11 mouse cellular contexts compared by ENCODE assay signal in the genomic region with DNA sequence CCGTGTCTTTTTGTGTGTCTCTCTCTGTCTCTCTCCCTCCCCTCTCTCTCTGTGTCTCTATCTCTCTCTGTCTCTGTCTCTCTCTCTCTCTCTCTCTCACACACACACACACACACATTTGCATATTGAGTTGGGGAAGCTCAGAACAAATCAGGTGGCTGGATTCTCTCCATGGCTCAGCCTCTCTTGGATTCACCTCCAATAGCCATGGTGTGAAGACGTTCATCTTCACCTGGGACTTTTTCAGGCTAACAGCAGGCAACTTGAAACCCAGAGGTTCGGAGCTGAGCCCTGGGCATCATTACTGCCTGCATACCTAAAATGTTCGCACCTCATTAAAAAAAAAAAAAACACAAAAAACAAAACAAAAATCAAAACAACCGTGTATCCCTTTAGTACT. TPM values are rescaled to one million over a fixed set of nuclear protein-coding genes. Genes with fewer than 3 reads are reported as not detected.
A peak's percentile ranks its signal among the peaks of the same experiment; 100 is the strongest.
DNase-seq lines count a peak whose midpoint lies in the region; ATAC-seq lines count a peak whose summit lies in the region.
"Had no signal": no experiment of that assay in that cellular context is flagged by ENCODE, and none has a peak within 500 bp of the region (broad histone marks: within the 10 kb centered on the region; RNA-seq: fewer than 3 reads in every experiment).

No protein-coding gene starts in this region.

- 52% methylated on average over 5 of the region's 5 CpGs for WGBS in embryonic facial prominence, embryonic 12.5 days
- 57% methylated on average over 5 of the region's 5 CpGs for WGBS in embryonic facial prominence, embryonic 10.5 days
- WGBS in hindbrain, embryonic 16.5 days = 74% methylated on average over 5 of the region's 5 CpGs
- 72% methylated on average over 5 of the region's 5 CpGs for WGBS in liver, embryonic 13.5 days (ENCODE audit: insufficient replicate concordance)

- DNase-seq in embryonic facial prominence, embryonic 10.5 days (ENCODE audit: low spot score) = no peak
- DNase-seq in kidney, adult 9 months = peak; percentile 50
- DNase-seq in kidney, postnatal 14 days = no peak
- no peak for DNase-seq in liver, embryonic 13.5 days
- DNase-seq in testis, postnatal 14 days (ENCODE audit: low spot score) = no peak
- no peak for DNase-seq in left cerebral cortex, adult 18-20 months (ENCODE audit: low spot score in 2 of 2)
- DNase-seq: thymus, postnatal 4 days had no signal

- H3K9me3 ChIP-seq in embryonic facial prominence, embryonic 12.5 days = no peaks in the 10 kb centered on the region
- no peaks in the 10 kb centered on the region for H3K9me3 ChIP-seq in embryonic facial prominence, embryonic 10.5 days
- no peaks in the 10 kb centered on the region for H3K9me3 ChIP-seq in hindbrain, embryonic 16.5 days (ENCODE audit: control insufficient read depth, low read length)
- H3K9me3 ChIP-seq in liver, embryonic 13.5 days (replicated peaks) = no peaks in the 10 kb centered on the region
- H3K9me3 ChIP-seq: midbrain, embryonic 12.5 days had no signal

- H3K27ac ChIP-seq in embryonic facial prominence, embryonic 12.5 days = peak overlapping the region; percentile 77
- H3K27ac ChIP-seq in embryonic facial prominence, embryonic 10.5 days (replicated peaks) = no peak overlapping the region
- H3K27ac ChIP-seq in hindbrain, embryonic 16.5 days (ENCODE audit: low read depth, low read length) = peak overlapping the region; percentile 51
- H3K27ac ChIP-seq in liver, embryonic 13.5 days = peak overlapping the region; percentile 77; the same call in 1 of the 2 replicates
- H3K27ac ChIP-seq: midbrain, embryonic 12.5 days had no signal

- no peak overlapping the region for H3K4me3 ChIP-seq in embryonic facial prominence, embryonic 12.5 days
- no peak overlapping the region for H3K4me3 ChIP-seq in embryonic facial prominence, embryonic 10.5 days
- H3K4me3 ChIP-seq in hindbrain, embryonic 16.5 days (ENCODE audit: low read length) = no peak overlapping the region
- no peak overlapping the region for H3K4me3 ChIP-seq in liver, embryonic 13.5 days (replicated peaks)
- H3K4me3 ChIP-seq: midbrain, embryonic 12.5 days had no signal

- H3K36me3 ChIP-seq in embryonic facial prominence, embryonic 12.5 days = no peaks in the 10 kb centered on the region
- no peaks in the 10 kb centered on the region for H3K36me3 ChIP-seq in embryonic facial prominence, embryonic 10.5 days (replicated peaks)
- H3K36me3 ChIP-seq in hindbrain, embryonic 16.5 days (ENCODE audit: control insufficient read depth, insufficient read depth, low read length) = no peaks in the 10 kb centered on the region
- H3K36me3 ChIP-seq in liver, embryonic 13.5 days = no peaks in the 10 kb centered on the region
- H3K36me3 ChIP-seq: midbrain, embryonic 12.5 days had no signal

- no peak overlapping the region for H3K4me2 ChIP-seq in embryonic facial prominence, embryonic 12.5 days (replicated peaks)
- no peak overlapping the region for H3K4me2 ChIP-seq in hindbrain, embryonic 16.5 days (ENCODE audit: low read length)
- H3K4me2 ChIP-seq in liver, embryonic 13.5 days = no peak overlapping the region
- H3K4me2 ChIP-seq: midbrain, embryonic 12.5 days had no signal

- H3K27me3 ChIP-seq in embryonic facial prominence, embryonic 12.5 days = no peaks in the 10 kb centered on the region
- peaks cover 3% of the 10 kb centered on the region; the same call in 1 of the 2 replicates for H3K27me3 ChIP-seq in embryonic facial prominence, embryonic 10.5 days (replicated peaks; ENCODE audit: low read depth, poor library complexity, severe bottlenecking)
- H3K27me3 ChIP-seq in hindbrain, embryonic 16.5 days (replicated peaks; ENCODE audit: control insufficient read depth, insufficient read depth, low read length) = no peaks in the 10 kb centered on the region
- H3K27me3 ChIP-seq in liver, embryonic 13.5 days = no peaks in the 10 kb centered on the region

- H3K4me1 ChIP-seq in embryonic facial prominence, embryonic 12.5 days = peaks cover 40% of the 10 kb centered on the region
- H3K4me1 ChIP-seq in embryonic facial prominence, embryonic 10.5 days = peaks cover 39% of the 10 kb centered on the region
- H3K4me1 ChIP-seq in hindbrain, embryonic 16.5 days (ENCODE audit: control insufficient read depth, insufficient read depth, low read depth, low read length) = peaks cover 11% of the 10 kb centered on the region; the same call in 1 of the 2 replicates
- H3K4me1 ChIP-seq in liver, embryonic 13.5 days (replicated peaks) = peaks cover 11% of the 10 kb centered on the region; the same call in 1 of the 2 replicates

- H3K9ac ChIP-seq in embryonic facial prominence, embryonic 12.5 days = no peak overlapping the region
- no peak overlapping the region for H3K9ac ChIP-seq in hindbrain, embryonic 16.5 days (ENCODE audit: low read depth, low read length)
- no peak overlapping the region for H3K9ac ChIP-seq in liver, embryonic 13.5 days
- H3K9ac ChIP-seq: liver, embryonic 14.5 days; midbrain, embryonic 12.5 days had no signal

- no peak for ATAC-seq in embryonic facial prominence, embryonic 12.5 days (ENCODE audit: insufficient number of reproducible peaks, insufficient read depth, low FRiP score, low TSS enrichment)
- no peak for ATAC-seq in hindbrain, embryonic 16.5 days
- ATAC-seq in liver, embryonic 13.5 days (ENCODE audit: low read depth) = no peak

RNA-seq across cellular contexts. Expression of gene Abca4, which starts 29.4 kb away (rescaled TPM):
- 1.2 and 1.3 TPM in 2 replicates for polyA plus RNA-seq in embryonic facial prominence, embryonic 12.5 days (2016; fragmentation: Nextera tagmentation; extraction: Ambion mirVana)
- polyA plus RNA-seq in embryonic facial prominence, embryonic 10.5 days (2016; fragmentation: Nextera tagmentation; extraction: Ambion mirVana) = 1.9 and 2.0 TPM in 2 replicates
- 3.7 and 4.1 TPM in 2 replicates for polyA plus RNA-seq in hindbrain, embryonic 16.5 days (2015; fragmentation: Nextera tagmentation; extraction: Ambion mirVana)
- 0.35 and 0.66 TPM in 2 replicates for polyA plus RNA-seq in liver, embryonic 13.5 days (2015; fragmentation: Nextera tagmentation; extraction: Ambion mirVana)
- total RNA-seq in left cerebral cortex, adult 18-20 months (2021) = 1 to 10 TPM; 2.0 to 2.1 TPM
